Mouse (Mus musculus) lung, embryonic 15.5 days (tissue): ENCODE results near the gene Mrtfa. TPM values are rescaled to one million over a fixed set of nuclear protein-coding genes. Genes with fewer than 3 reads are reported as not detected.

Experiments used
- ATAC-seq: fragments of 200-750 bp; cut with Nextera tagmentation; 2 replicates; pipeline ENCODE4 v1.8.0; 2017; ENCODE audit warnings: moderate number of reproducible peaks, borderline replicate concordance; ENCODE audit not compliant: low FRiP score, low TSS enrichment; ENCODE audit errors: extremely low read depth
- H3K27ac ChIP-seq: fragments of 300-500 bp; sonication (generic); 2 replicates; pipeline ENCODE4 v1.5.1; 2015; ENCODE audit warnings: moderate library complexity, mild to moderate bottlenecking, inconsistent platforms
- H3K27me3 ChIP-seq: fragments of 300-500 bp; sonication (generic); 2 replicates; pipeline ENCODE4 v1.6.1; 2015; ENCODE audit warnings: inconsistent platforms
- H3K36me3 ChIP-seq: fragments of 300-500 bp; sonication (generic); 2 replicates; pipeline ENCODE4 v1.6.1; 2015; ENCODE audit warnings: inconsistent platforms
- H3K4me1 ChIP-seq: fragments of 300-500 bp; sonication (generic); 2 replicates; pipeline ENCODE4 v1.6.1; 2015; ENCODE audit warnings: inconsistent platforms
- H3K4me2 ChIP-seq: fragments of 300-500 bp; sonication (generic); 2 replicates; pipeline ENCODE4 v1.6.1; 2015; ENCODE audit warnings: inconsistent platforms, mild to moderate bottlenecking, moderate library complexity
- H3K4me3 ChIP-seq: fragments of 300-500 bp; sonication (generic); 2 replicates; pipeline ENCODE4 v1.5.1; 2015; ENCODE audit warnings: mild to moderate bottlenecking, inconsistent platforms
- H3K9ac ChIP-seq: fragments of 300-500 bp; sonication (generic); 2 replicates; pipeline ENCODE4 v1.6.1; 2015; ENCODE audit warnings: inconsistent platforms
- H3K9me3 ChIP-seq: fragments of 300-500 bp; sonication (generic); 2 replicates; pipeline ENCODE4 v1.6.1; 2016; ENCODE audit warnings: inconsistent platforms
- WGBS: fragments of 180-500 bp; shearing (Covaris S2); methylation state at CpG from one replicate; pipeline ENCODE4 v1.1.7; 2015; 5-methylcytosine and 5-hydroxymethylcytosine counted together
- polyA plus RNA-seq: library from polyadenylated mRNA; unstranded; fragments of >200 nt; fragmentation: Nextera tagmentation; extraction: Ambion mirVana; gene quantifications from 2 replicates; pipeline ENCODE4 v1.2.1, GENCODE M21; 2015

Mrtfa gene
- polyA plus RNA-seq, 1 experiment from 2014 or later = 24.2 TPM

GRCm38 (mm10) chr15:80996090-80996835 lies 194.3 kb downstream of the Mrtfa start:
- WGBS = 46% methylated on average over 6 of the region's 6 CpGs
- Histone ChIP-seq H3K9me3 (no peaks in the 10 kb centered on the region), H3K36me3 (no peaks in the 10 kb centered on the region), H3K4me3 (no peak overlapping the region), H3K27me3 (no peaks in the 10 kb centered on the region), H3K27ac (peak overlapping the region; percentile 66), H3K9ac (no peak overlapping the region), H3K4me2 (0 out of 2 replicates have a peak overlapping the region, but pooled peaks have one; percentile 13), H3K4me1 (peaks cover 15% of the 10 kb centered on the region)
- peak; percentile 88; the same call in 1 of the 2 replicates for ATAC-seq

GRCm38 (mm10) chr15:80994959-80995358 lies 195.6 kb downstream of the Mrtfa start:
- no peak for ATAC-seq
- WGBS = 76% methylated on average over 5 of the region's 5 CpGs
- peak overlapping the region; percentile 64; the same call in 1 of the 2 replicates for H3K27ac ChIP-seq
- H3K4me1 ChIP-seq = peaks cover 8% of the 10 kb centered on the region
- H3K36me3 ChIP-seq = no peaks in the 10 kb centered on the region
- no peak overlapping the region for H3K4me2 ChIP-seq
- H3K27me3 ChIP-seq = no peaks in the 10 kb centered on the region
- no peaks in the 10 kb centered on the region for H3K9me3 ChIP-seq
- H3K9ac ChIP-seq = no peak overlapping the region
- H3K4me3 ChIP-seq = no peak overlapping the region

- Histone ChIP-seq H3K27ac (peak overlapping the region; percentile 43; the same call in 1 of the 2 replicates), H3K27me3 (no peaks in the 10 kb centered on the region), H3K4me3 (no peak overlapping the region), H3K9me3 (no peaks in the 10 kb centered on the region), H3K4me1 (peaks cover 5% of the 10 kb centered on the region; the same call in 1 of the 2 replicates), H3K9ac (no peak overlapping the region), H3K4me2 (no peak overlapping the region), H3K36me3 (no peaks in the 10 kb centered on the region)
- WGBS = 44% methylated on average over 3 of the region's 3 CpGs
- no peak; the same call in 1 of the 2 replicates for ATAC-seq
Measured at GRCm38 (mm10) chr15:80989712-80990111, 200.8 kb downstream of the Mrtfa start.

- Histone ChIP-seq H3K36me3 (no peaks in the 10 kb centered on the region), H3K4me3 (no peak overlapping the region), H3K4me2 (no peak overlapping the region), H3K27me3 (no peaks in the 10 kb centered on the region), H3K27ac (no peak overlapping the region), H3K4me1 (peaks cover 5% of the 10 kb centered on the region; the same call in 1 of the 2 replicates), H3K9me3 (no peaks in the 10 kb centered on the region), H3K9ac (no peak overlapping the region)
- WGBS = 27% methylated on average over 1 of the region's 1 CpGs
- no peak for ATAC-seq
Measured at GRCm38 (mm10) chr15:80988331-80988730, 202.2 kb downstream of the Mrtfa start.

- Histone ChIP-seq H3K9ac (no peak overlapping the region), H3K4me1 (peaks cover 12% of the 10 kb centered on the region), H3K36me3 (no peaks in the 10 kb centered on the region), H3K4me2 (no peak overlapping the region), H3K27me3 (no peaks in the 10 kb centered on the region), H3K9me3 (no peaks in the 10 kb centered on the region), H3K27ac (no peak overlapping the region), H3K4me3 (no peak overlapping the region)
- 72% methylated on average over 2 of the region's 2 CpGs for WGBS
- ATAC-seq = no peak
Measured at GRCm38 (mm10) chr15:80983264-80983663, 207.3 kb downstream of the Mrtfa start.

GRCm38 (mm10) chr15:80981176-80981575 lies 209.4 kb downstream of the Mrtfa start:
- Histone ChIP-seq H3K4me1 (peaks cover 12% of the 10 kb centered on the region), H3K9ac (no peak overlapping the region), H3K27me3 (no peaks in the 10 kb centered on the region), H3K4me2 (no peak overlapping the region), H3K9me3 (no peaks in the 10 kb centered on the region), H3K27ac (no peak overlapping the region), H3K36me3 (no peaks in the 10 kb centered on the region), H3K4me3 (no peak overlapping the region)
- no peak for ATAC-seq
- 74% methylated on average over 4 of the region's 4 CpGs for WGBS

GRCm38 (mm10) chr15:80979611-80980010 lies 210.9 kb downstream of the Mrtfa start:
- WGBS = 39% methylated on average over 4 of the region's 4 CpGs
- no peaks in the 10 kb centered on the region for H3K9me3 ChIP-seq
- ATAC-seq = peak; percentile 50

GRCm38 (mm10) chr15:80977620-80978334 lies 212.8 kb downstream of the Mrtfa start, which contains the start of gene Sgsm3:
Gene Sgsm3 (plus strand): TSS chr15:80977765.
- H3K4me1 ChIP-seq = peaks cover 12% of the 10 kb centered on the region
- H3K36me3 ChIP-seq = no peaks in the 10 kb centered on the region
- no peaks in the 10 kb centered on the region for H3K27me3 ChIP-seq
- 0 out of 2 replicates have a peak within 1 kb of the TSS, but pooled peaks have one; percentile 38 for H3K27ac ChIP-seq
- H3K9ac ChIP-seq = peak within 1 kb of the TSS; percentile 70
- H3K9me3 ChIP-seq = no peaks in the 10 kb centered on the region
- H3K4me2 ChIP-seq = peak within 1 kb of the TSS; percentile 85
- ATAC-seq = peak; percentile 82
- under 1% methylated on average over 67 of the region's 67 CpGs for WGBS
- H3K4me3 ChIP-seq = peak within 1 kb of the TSS; percentile 95

More at GRCm38 (mm10) chr15:80979611-80980010, 210.9 kb downstream of the Mrtfa start:
- Histone ChIP-seq H3K27ac (peak overlapping the region; percentile 16), H3K27me3 (no peaks in the 10 kb centered on the region), H3K36me3 (no peaks in the 10 kb centered on the region), H3K4me1 (peaks cover 12% of the 10 kb centered on the region), H3K4me3 (no peak overlapping the region), H3K9ac (no peak overlapping the region), H3K4me2 (no peak overlapping the region)

GRCm38 (mm10) chr15:80975666-80976065 lies 214.9 kb downstream of the Mrtfa start:
- 0 out of 2 replicates have a peak, but pooled peaks cover under 1% of the 10 kb centered on the region for H3K36me3 ChIP-seq
- no peak overlapping the region for H3K4me3 ChIP-seq
- 66% methylated on average over 3 of the region's 3 CpGs for whole genome bisulfite sequencing
- H3K4me2 ChIP-seq = no peak overlapping the region
- peaks cover 12% of the 10 kb centered on the region for H3K4me1 ChIP-seq
- no peaks in the 10 kb centered on the region for H3K9me3 ChIP-seq
- no peaks in the 10 kb centered on the region for H3K27me3 ChIP-seq
- ATAC-seq = no peak
- H3K9ac ChIP-seq = no peak overlapping the region
- no peak overlapping the region for H3K27ac ChIP-seq

- no peak overlapping the region for H3K9ac ChIP-seq
- no peaks in the 10 kb centered on the region for H3K9me3 ChIP-seq
- peaks cover 11% of the 10 kb centered on the region for H3K4me1 ChIP-seq
- H3K27me3 ChIP-seq = no peaks in the 10 kb centered on the region
- no peak overlapping the region for H3K27ac ChIP-seq
- H3K4me2 ChIP-seq = no peak overlapping the region
- no peak for ATAC-seq
- H3K36me3 ChIP-seq = peaks cover 14% of the 10 kb centered on the region
- WGBS = 15% methylated on average over 5 of the region's 5 CpGs
- no peak overlapping the region for H3K4me3 ChIP-seq
Measured at GRCm38 (mm10) chr15:80974311-80974710, 216.2 kb downstream of the Mrtfa start.

- Histone ChIP-seq H3K4me3 (no peak overlapping the region), H3K9ac (no peak overlapping the region), H3K36me3 (peaks cover 55% of the 10 kb centered on the region), H3K27ac (no peak overlapping the region), H3K4me1 (no peaks in the 10 kb centered on the region), H3K27me3 (no peaks in the 10 kb centered on the region), H3K9me3 (no peaks in the 10 kb centered on the region), H3K4me2 (no peak overlapping the region)
- no peak for ATAC-seq
- WGBS = 80% methylated on average over 1 of the region's 1 CpGs
Measured at GRCm38 (mm10) chr15:80969371-80969770, 221.2 kb downstream of the Mrtfa start.
